Mouse (Mus musculus) hindbrain, embryonic 10.5 days (tissue): ENCODE measurements at regions not wholly inside any gene's neighbourhood (a gene's known extent, or its start where the extent isn't known, plus 50 kb on each side); places are given as distances from the start of the nearest gene placed in this dataset.

Experiments
- DNase-seq: peaks from one replicate; pipeline ENCODE4 v3.0.0-alpha.2; 2017; ENCODE audit warnings: low spot score
- H3K27ac ChIP-seq: fragments of 300-500 bp; sonication (generic); 2 replicates; pipeline ENCODE4 v1.5.1; 2016; ENCODE audit warnings: mild to moderate bottlenecking, moderate library complexity
- H3K27me3 ChIP-seq: fragments of 300-500 bp; sonication (generic); 2 replicates; pipeline ENCODE4 v1.6.1; 2016; ENCODE audit warnings: mild to moderate bottlenecking; ENCODE audit not compliant: poor library complexity, insufficient read depth, severe bottlenecking
- H3K36me3 ChIP-seq: fragments of 300-500 bp; sonication (generic); 2 replicates; pipeline ENCODE4 v1.6.1; 2016; ENCODE audit warnings: mild to moderate bottlenecking, moderate library complexity
- H3K4me1 ChIP-seq: fragments of 300-500 bp; sonication (generic); replicated peaks from 2 replicates; pipeline ENCODE4 v1.6.1; 2016; ENCODE audit warnings: mild to moderate bottlenecking
- H3K4me3 ChIP-seq: fragments of 300-500 bp; sonication (generic); 2 replicates; pipeline ENCODE4 v1.5.1; 2016; ENCODE audit warnings: mild to moderate bottlenecking, moderate library complexity
- H3K9me3 ChIP-seq: fragments of 300-500 bp; sonication (generic); 2 replicates; pipeline ENCODE4 v1.6.1; 2016; ENCODE audit warnings: mild to moderate bottlenecking, moderate library complexity
- WGBS: fragments of 180-500 bp; shearing (Covaris S2); methylation state at CpG from one replicate; pipeline ENCODE4 v1.1.7; 2016; 5-methylcytosine and 5-hydroxymethylcytosine counted together

- H3K27me3 ChIP-seq: no peaks in the 10 kb centered on the region
- H3K4me3 ChIP-seq: no peak overlapping the region
- no peaks in the 10 kb centered on the region for H3K4me1 ChIP-seq
- H3K27ac ChIP-seq: no peak overlapping the region
- 78% methylated on average over 2 of the region's 2 CpGs for WGBS
- no peaks in the 10 kb centered on the region for H3K36me3 ChIP-seq
- no peaks in the 10 kb centered on the region for H3K9me3 ChIP-seq
- DNase-seq: no peak
Measured at GRCm38 (mm10) chr16:55484391-55484790, 186.6 kb upstream of the Zpld1 start.

- Histone ChIP-seq H3K4me1 (no peaks in the 10 kb centered on the region), H3K27ac (no peak overlapping the region), H3K36me3 (no peaks in the 10 kb centered on the region), H3K4me3 (no peak overlapping the region), H3K9me3 (no peaks in the 10 kb centered on the region), H3K27me3 (no peaks in the 10 kb centered on the region)
- 80% methylated on average over 11 of the region's 11 CpGs for WGBS
- no peak for DNase-seq
Measured at GRCm38 (mm10) chr16:55480745-55481144, 183.0 kb upstream of the Zpld1 start.

- DNase-seq: no peak
- no peak overlapping the region for H3K4me3 ChIP-seq
- H3K36me3 ChIP-seq: no peaks in the 10 kb centered on the region
- H3K27me3 ChIP-seq: no peaks in the 10 kb centered on the region
- H3K27ac ChIP-seq: no peak overlapping the region
- 57% methylated on average over 7 of the region's 7 CpGs for WGBS
- no peaks in the 10 kb centered on the region for H3K9me3 ChIP-seq
- no peaks in the 10 kb centered on the region for H3K4me1 ChIP-seq
Measured at GRCm38 (mm10) chr16:55480304-55480703, 182.5 kb upstream of the Zpld1 start.

GRCm38 (mm10) chr16:55476544-55477208, 178.9 kb upstream of the Zpld1 start:
- 30% methylated on average over 17 of the region's 17 CpGs for WGBS

GRCm38 (mm10) chr16:55474950-55475525, 177.3 kb upstream of the Zpld1 start:
- H3K36me3 ChIP-seq: no peaks in the 10 kb centered on the region
- H3K9me3 ChIP-seq: no peaks in the 10 kb centered on the region
- no peak for DNase-seq
- H3K4me3 ChIP-seq: no peak overlapping the region
- H3K27ac ChIP-seq: no peak overlapping the region
- WGBS: 90% methylated on average over 7 of the region's 7 CpGs
- no peaks in the 10 kb centered on the region for H3K4me1 ChIP-seq
- H3K27me3 ChIP-seq: no peaks in the 10 kb centered on the region

More at GRCm38 (mm10) chr16:55476544-55477208, 178.9 kb upstream of the Zpld1 start:
- peak; percentile 15 for DNase-seq
- Histone ChIP-seq H3K36me3 (no peaks in the 10 kb centered on the region), H3K9me3 (no peaks in the 10 kb centered on the region), H3K4me1 (no peaks in the 10 kb centered on the region), H3K4me3 (no peak overlapping the region), H3K27me3 (no peaks in the 10 kb centered on the region), H3K27ac (no peak overlapping the region)

- no peaks in the 10 kb centered on the region for H3K4me1 ChIP-seq
- no peaks in the 10 kb centered on the region for H3K27me3 ChIP-seq
- DNase-seq: no peak
- no peak overlapping the region for H3K27ac ChIP-seq
- H3K9me3 ChIP-seq: no peaks in the 10 kb centered on the region
- H3K36me3 ChIP-seq: no peaks in the 10 kb centered on the region
- no peak overlapping the region for H3K4me3 ChIP-seq
- WGBS: 92% methylated on average over 4 of the region's 4 CpGs
Measured at GRCm38 (mm10) chr16:55471396-55471795, 173.6 kb upstream of the Zpld1 start.

- no peak overlapping the region for H3K27ac ChIP-seq
- 77% methylated on average over 13 of the region's 13 CpGs for WGBS
- no peak for DNase-seq
Measured at GRCm38 (mm10) chr16:55470721-55471120, 172.9 kb upstream of the Zpld1 start.

GRCm38 (mm10) chr16:55469703-55470102, 171.9 kb upstream of the Zpld1 start:
- no peak for DNase-seq
- Histone ChIP-seq H3K9me3 (no peaks in the 10 kb centered on the region), H3K4me1 (no peaks in the 10 kb centered on the region), H3K4me3 (no peak overlapping the region), H3K36me3 (no peaks in the 10 kb centered on the region), H3K27me3 (no peaks in the 10 kb centered on the region), H3K27ac (no peak overlapping the region)
- 66% methylated on average over 3 of the region's 3 CpGs for WGBS

More at GRCm38 (mm10) chr16:55470721-55471120, 172.9 kb upstream of the Zpld1 start:
- no peaks in the 10 kb centered on the region for H3K4me1 ChIP-seq
- H3K9me3 ChIP-seq: no peaks in the 10 kb centered on the region
- no peaks in the 10 kb centered on the region for H3K36me3 ChIP-seq
- H3K4me3 ChIP-seq: no peak overlapping the region
- no peaks in the 10 kb centered on the region for H3K27me3 ChIP-seq

- Histone ChIP-seq H3K4me1 (no peaks in the 10 kb centered on the region), H3K27me3 (no peaks in the 10 kb centered on the region), H3K9me3 (no peaks in the 10 kb centered on the region), H3K36me3 (no peaks in the 10 kb centered on the region), H3K27ac (no peak overlapping the region), H3K4me3 (no peak overlapping the region)
- WGBS: 61% methylated on average over 9 of the region's 9 CpGs
- peak; percentile 79 for DNase-seq
Measured at GRCm38 (mm10) chr16:55468833-55469458, 171.2 kb upstream of the Zpld1 start.

GRCm38 (mm10) chr16:55460519-55460918, 162.7 kb upstream of the Zpld1 start:
- Histone ChIP-seq H3K36me3 (no peaks in the 10 kb centered on the region), H3K27me3 (no peaks in the 10 kb centered on the region), H3K27ac (no peak overlapping the region), H3K4me1 (no peaks in the 10 kb centered on the region), H3K9me3 (no peaks in the 10 kb centered on the region), H3K4me3 (no peak overlapping the region)
- DNase-seq: peak; percentile 32

- no peaks in the 10 kb centered on the region for H3K9me3 ChIP-seq
- no peak for DNase-seq
- no peaks in the 10 kb centered on the region for H3K36me3 ChIP-seq
- H3K4me3 ChIP-seq: no peak overlapping the region
- H3K27ac ChIP-seq: no peak overlapping the region
- WGBS: 83% methylated on average over 3 of the region's 3 CpGs
- H3K4me1 ChIP-seq: no peaks in the 10 kb centered on the region
- H3K27me3 ChIP-seq: no peaks in the 10 kb centered on the region
Measured at GRCm38 (mm10) chr16:55447581-55447980, 149.8 kb upstream of the Zpld1 start.

- Histone ChIP-seq H3K27ac (no peak overlapping the region), H3K27me3 (no peaks in the 10 kb centered on the region), H3K4me1 (no peaks in the 10 kb centered on the region), H3K9me3 (no peaks in the 10 kb centered on the region), H3K4me3 (no peak overlapping the region), H3K36me3 (no peaks in the 10 kb centered on the region)
- 81% methylated on average over 5 of the region's 5 CpGs for WGBS
- DNase-seq: no peak
Measured at GRCm38 (mm10) chr16:55442821-55443581, 145.2 kb upstream of the Zpld1 start.
